Mouse (Mus musculus) left cerebral cortex, postnatal 4 days (tissue): ENCODE results near the gene Rbm20. TPM values are rescaled to one million over a fixed set of nuclear protein-coding genes. Genes with fewer than 3 reads are reported as not detected.
A peak's percentile ranks its signal among the peaks of the same experiment; 100 is the strongest.

Experiments
- DNase-seq: peaks from one replicate; pipeline ENCODE4 v3.0.0-alpha.2; 2022
- intact Hi-C: fragments of 180-260 bp; cut with DNase I; formaldehyde crosslinking; loops from one replicate; pipeline ENCODE4 v1.15.1; 2025
- total RNA-seq, 2 experiments: library from RNA; stranded (reverse); gene quantifications; 2 replicates each; pipeline ENCODE4 v1.2.3; 2021

Rbm20 gene
- total RNA-seq, 2 experiments from 2014 or later = 1.0 to 2.6 TPM

GRCm38 (mm10) chr19:53836569-53837454, 159.7 kb downstream of the Rbm20 start:
- intact Hi-C loops = no loop called here
- DNase-seq = no peak

GRCm38 (mm10) chr19:53838850-53839249, 161.7 kb downstream of the Rbm20 start:
- DNase-seq = no peak
- intact Hi-C loops = no loop called here

GRCm38 (mm10) chr19:53839837-53840236, 162.7 kb downstream of the Rbm20 start:
- DNase-seq = peak; percentile 46
- intact Hi-C loops = no loop called here

- intact Hi-C loops = no loop called here
- DNase-seq = peak; percentile 62
Observed at GRCm38 (mm10) chr19:53841915-53842314, 164.8 kb downstream of the Rbm20 start.

GRCm38 (mm10) chr19:53843972-53844371, 166.9 kb downstream of the Rbm20 start:
- intact Hi-C loops = no loop called here
- DNase-seq = no peak

- no peak for DNase-seq
- intact Hi-C loops = no loop called here
Observed at GRCm38 (mm10) chr19:53848272-53848995, 171.3 kb downstream of the Rbm20 start.

- intact Hi-C loops = no loop called here
- DNase-seq = peak; percentile 83
Observed at GRCm38 (mm10) chr19:53850166-53850922, 173.2 kb downstream of the Rbm20 start.

- intact Hi-C loops = no loop called here
- DNase-seq = peak; percentile 50
Observed at GRCm38 (mm10) chr19:53851352-53851751, 174.2 kb downstream of the Rbm20 start.

- DNase-seq = peak; percentile 19
- intact Hi-C loops = no loop called here
Observed at GRCm38 (mm10) chr19:53851826-53852698, 175.0 kb downstream of the Rbm20 start.

GRCm38 (mm10) chr19:53852699-53853451, 175.8 kb downstream of the Rbm20 start:
- intact Hi-C loops = no loop called here

GRCm38 (mm10) chr19:53854978-53855377, 177.9 kb downstream of the Rbm20 start:
- intact Hi-C loops = no loop called here

More at GRCm38 (mm10) chr19:53852699-53853451, 175.8 kb downstream of the Rbm20 start:
- peak; percentile 90 for DNase-seq

GRCm38 (mm10) chr19:53855781-53856180, 178.7 kb downstream of the Rbm20 start:
- intact Hi-C loops = no loop called here
- DNase-seq = no peak

More at GRCm38 (mm10) chr19:53854978-53855377, 177.9 kb downstream of the Rbm20 start:
- no peak for DNase-seq

GRCm38 (mm10) chr19:53856794-53857193, 179.7 kb downstream of the Rbm20 start:
- intact Hi-C loops = no loop called here
- no peak for DNase-seq

- intact Hi-C loops = no loop called here
- no peak for DNase-seq
Observed at GRCm38 (mm10) chr19:53857962-53858361, 180.9 kb downstream of the Rbm20 start.

GRCm38 (mm10) chr19:53859149-53859548, 182.0 kb downstream of the Rbm20 start:
- intact Hi-C loops = no loop called here
- no peak for DNase-seq

GRCm38 (mm10) chr19:53859593-53859992, 182.5 kb downstream of the Rbm20 start:
- intact Hi-C loops = no loop called here
- DNase-seq = no peak

GRCm38 (mm10) chr19:53861346-53861745, 184.2 kb downstream of the Rbm20 start:
- no peak for DNase-seq
- intact Hi-C loops = no loop called here

GRCm38 (mm10) chr19:53862573-53863246, 185.6 kb downstream of the Rbm20 start:
- DNase-seq = no peak
- intact Hi-C loops = no loop called here

GRCm38 (mm10) chr19:53867238-53867637, 190.1 kb downstream of the Rbm20 start:
- DNase-seq = no peak
- intact Hi-C loops = no loop called here
